Mouse (Mus musculus): ENCODE results near the gene Olfr625-ps1. TPM values are rescaled to one million over a fixed set of nuclear protein-coding genes. Genes with fewer than 3 reads are reported as not detected.
"Not testable (repeated sequence)": the region's sequence is repeated elsewhere in the genome, so short reads cannot be mapped to it uniquely, and the experiment has no call there.

Gene Olfr625-ps1
- not detected in 2 replicates for polyA plus RNA-seq (2016; fragmentation: Nextera tagmentation; extraction: Ambion mirVana)

- no peak within 1 kb of the TSS for H3K4me2 ChIP-seq
- no peak for ATAC-seq (ENCODE audit: insufficient number of reproducible peaks, insufficient read depth, low FRiP score, low TSS enrichment, low read depth)
Observed at GRCm38 (mm10) chr7:103682420-103682819, at the start of gene Olfr625-ps1. Gene Olfr625-ps1 (plus strand): TSS chr7:103682720.

GRCm38 (mm10) chr7:103636795-103637194 is 45.7 kb upstream of the Olfr625-ps1 start:
- Histone ChIP-seq H3K4me1 (replicated peaks) (no peaks in the 10 kb centered on the region), H3K36me3 (no peaks in the 10 kb centered on the region), H3K4me2 (no peak overlapping the region), H3K9ac (replicated peaks) (no peak overlapping the region), H3K27me3 (no peaks in the 10 kb centered on the region), H3K4me3 (replicated peaks) (no peak overlapping the region), H3K27ac (no peak overlapping the region), H3K9me3 (no peaks in the 10 kb centered on the region)
- no peak for ATAC-seq (ENCODE audit: insufficient number of reproducible peaks, insufficient read depth, low FRiP score, low TSS enrichment, low read depth)

More at GRCm38 (mm10) chr7:103682420-103682819, at the start of gene Olfr625-ps1:
- no peak within 1 kb of the TSS for H3K4me3 ChIP-seq (replicated peaks)
- no peaks in the 10 kb centered on the region for H3K4me1 ChIP-seq (replicated peaks)
- 0 out of 2 replicates have a peak, but pooled peaks cover 4% of the 10 kb centered on the region for H3K9me3 ChIP-seq
- H3K9ac ChIP-seq (replicated peaks) = no peak within 1 kb of the TSS
- H3K27ac ChIP-seq = no peak within 1 kb of the TSS
- no peaks in the 10 kb centered on the region for H3K27me3 ChIP-seq
- H3K36me3 ChIP-seq = no peaks in the 10 kb centered on the region

DNA sequence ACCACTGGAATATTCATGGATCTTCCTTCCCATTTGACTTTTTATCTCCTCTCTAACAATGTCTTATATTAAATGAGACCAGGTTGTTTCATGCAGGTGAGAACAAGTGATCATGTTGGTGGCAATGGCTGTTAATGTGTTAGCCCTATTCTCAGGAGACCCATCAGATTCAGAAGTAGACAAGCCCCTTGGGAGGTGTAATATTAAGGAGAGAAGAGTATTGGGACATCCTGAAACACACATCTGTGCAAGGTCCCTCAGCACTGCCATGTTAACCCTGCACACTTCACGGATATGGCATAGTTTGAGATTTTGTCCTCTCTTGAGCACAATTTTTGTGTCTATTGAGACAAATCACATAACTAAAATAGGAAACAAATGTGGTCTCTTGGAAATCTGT is 39.9 kb upstream of the Olfr625-ps1 start, which contains the start of gene Olfr622:
Gene Olfr622 (minus strand): TSS at position 101 of the 400 bp plus-strand sequence.
- no peak within 1 kb of the TSS for H3K27ac ChIP-seq
- H3K36me3 ChIP-seq = no peaks in the 10 kb centered on the region
- no peak within 1 kb of the TSS for H3K4me3 ChIP-seq (replicated peaks)
- no peaks in the 10 kb centered on the region for H3K4me1 ChIP-seq (replicated peaks)
- H3K27me3 ChIP-seq = no peaks in the 10 kb centered on the region
- whole genome bisulfite sequencing = 89% methylated on average over 1 of the region's 1 CpGs
- no peaks in the 10 kb centered on the region for H3K9me3 ChIP-seq
- no peak within 1 kb of the TSS for H3K9ac ChIP-seq (replicated peaks)
- no peak for ATAC-seq (ENCODE audit: insufficient number of reproducible peaks, insufficient read depth, low FRiP score, low TSS enrichment, low read depth)
- no peak within 1 kb of the TSS for H3K4me2 ChIP-seq

GRCm38 (mm10) chr7:103644070-103644469 is 38.5 kb upstream of the Olfr625-ps1 start:
- Histone ChIP-seq H3K27ac (no peak overlapping the region), H3K27me3 (no peaks in the 10 kb centered on the region), H3K36me3 (no peaks in the 10 kb centered on the region), H3K4me1 (replicated peaks) (no peaks in the 10 kb centered on the region), H3K4me3 (replicated peaks) (no peak overlapping the region), H3K9ac (replicated peaks) (no peak overlapping the region), H3K4me2 (no peak overlapping the region), H3K9me3 (no peaks in the 10 kb centered on the region)
- 81% methylated on average over 4 of the region's 4 CpGs for WGBS
- no peak for ATAC-seq (ENCODE audit: insufficient number of reproducible peaks, insufficient read depth, low FRiP score, low TSS enrichment, low read depth)

GRCm38 (mm10) chr7:103663598-103663997 is 18.9 kb upstream of the Olfr625-ps1 start, which contains the start of gene Olfr623:
Gene Olfr623 (minus strand): TSS chr7:103663698.
- Histone ChIP-seq H3K27ac (no peak within 1 kb of the TSS), H3K27me3 (no peaks in the 10 kb centered on the region), H3K4me2 (no peak within 1 kb of the TSS), H3K9me3 (no peaks in the 10 kb centered on the region; the same call in 1 of the 2 replicates), H3K36me3 (no peaks in the 10 kb centered on the region), H3K4me3 (replicated peaks) (no peak within 1 kb of the TSS), H3K9ac (replicated peaks) (no peak within 1 kb of the TSS), H3K4me1 (replicated peaks) (no peaks in the 10 kb centered on the region)
- no peak for ATAC-seq (ENCODE audit: insufficient number of reproducible peaks, insufficient read depth, low FRiP score, low TSS enrichment, low read depth)

DNA sequence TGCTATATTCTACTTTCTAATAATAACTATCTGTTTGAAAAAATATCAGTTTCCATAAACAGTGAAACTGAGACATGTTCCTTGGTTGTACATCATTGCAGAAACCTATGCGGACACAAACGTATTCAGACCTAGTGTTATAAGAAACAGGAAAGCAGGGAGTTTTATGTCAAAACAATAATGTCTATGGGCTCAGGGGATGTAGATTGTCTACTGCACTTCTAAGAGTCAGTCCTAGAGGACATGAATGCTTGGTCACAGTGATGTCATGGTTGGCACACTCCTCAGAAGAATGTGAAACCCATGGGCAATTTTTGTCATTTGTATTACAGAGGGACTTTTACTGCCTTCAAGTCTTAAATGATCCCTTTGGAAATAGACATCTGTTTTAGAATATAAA is 11.4 kb upstream of the Olfr625-ps1 start, which contains the start of gene Olfr624:
Gene Olfr624 (minus strand): TSS at position 101 of the 400 bp plus-strand sequence.
- no peak within 1 kb of the TSS for H3K4me2 ChIP-seq
- H3K4me3 ChIP-seq (replicated peaks) = no peak within 1 kb of the TSS
- H3K9me3 ChIP-seq = no peaks in the 10 kb centered on the region
- no peak within 1 kb of the TSS for H3K27ac ChIP-seq
- H3K4me1 ChIP-seq (replicated peaks) = no peaks in the 10 kb centered on the region
- H3K27me3 ChIP-seq = no peaks in the 10 kb centered on the region
- no peak within 1 kb of the TSS for H3K9ac ChIP-seq (replicated peaks)
- WGBS = 99% methylated on average over 2 of the region's 2 CpGs
- no peak for ATAC-seq (ENCODE audit: insufficient number of reproducible peaks, insufficient read depth, low FRiP score, low TSS enrichment, low read depth)
- no peaks in the 10 kb centered on the region for H3K36me3 ChIP-seq

DNA sequence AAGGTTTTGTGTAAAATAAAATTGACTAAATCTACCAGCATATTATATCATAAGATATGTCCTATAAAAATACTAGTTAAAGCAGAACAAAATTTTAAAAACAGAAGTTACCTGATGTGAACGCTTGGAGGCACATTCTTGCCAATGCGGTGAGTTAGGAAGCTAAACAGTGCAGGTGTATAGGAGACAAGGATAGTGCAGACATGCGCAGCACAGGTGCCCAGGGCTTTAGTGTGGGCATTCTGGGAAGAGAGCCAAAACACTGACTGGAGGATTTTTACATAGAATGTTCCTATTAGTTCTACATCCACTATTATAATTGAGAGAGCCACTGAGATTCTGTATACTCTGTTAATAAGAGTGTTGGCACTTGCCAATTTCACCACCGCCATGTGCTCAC is 16.9 kb downstream of the Olfr625-ps1 start:
- no peak for ATAC-seq (ENCODE audit: insufficient number of reproducible peaks, insufficient read depth, low FRiP score, low TSS enrichment, low read depth)
- no peak overlapping the region for H3K4me3 ChIP-seq (replicated peaks)
- no peak overlapping the region for H3K4me2 ChIP-seq
- no peak overlapping the region for H3K27ac ChIP-seq
- H3K36me3 ChIP-seq = no peaks in the 10 kb centered on the region
- H3K9me3 ChIP-seq = no peaks in the 10 kb centered on the region
- H3K9ac ChIP-seq (replicated peaks) = no peak overlapping the region
- no peaks in the 10 kb centered on the region for H3K27me3 ChIP-seq
- no peaks in the 10 kb centered on the region for H3K4me1 ChIP-seq (replicated peaks)
- WGBS = 88% methylated on average over 4 of the region's 4 CpGs

DNA sequence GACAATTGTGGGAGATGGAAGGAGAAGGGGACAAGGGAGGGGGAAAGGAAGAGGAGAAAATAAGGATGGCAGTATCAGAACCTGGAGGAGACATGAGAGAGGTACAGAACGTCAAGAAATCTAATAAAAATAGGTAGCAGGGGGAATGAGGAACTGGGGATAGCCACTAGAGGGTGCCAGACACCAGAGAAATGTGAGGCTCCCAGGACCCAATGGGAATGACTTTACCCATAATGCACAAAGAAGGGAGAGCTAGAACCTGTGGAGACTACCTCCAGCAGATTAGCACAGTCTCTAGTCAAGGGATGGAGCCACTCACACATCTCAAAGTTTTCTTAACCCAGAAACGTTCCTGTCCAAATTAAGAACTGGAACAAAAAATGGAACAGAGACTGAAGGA is 29.5 kb downstream of the Olfr625-ps1 start:
- Histone ChIP-seq H3K9ac (replicated peaks) (no peak overlapping the region), H3K27ac (no peak overlapping the region), H3K27me3 (no peaks in the 10 kb centered on the region), H3K4me3 (replicated peaks) (no peak overlapping the region), H3K4me1 (replicated peaks) (no peaks in the 10 kb centered on the region), H3K4me2 (no peak overlapping the region), H3K9me3 (no peaks in the 10 kb centered on the region), H3K36me3 (no peaks in the 10 kb centered on the region)
- 27% methylated on average over 2 of the region's 2 CpGs for WGBS
- no peak for ATAC-seq (ENCODE audit: insufficient number of reproducible peaks, insufficient read depth, low FRiP score, low TSS enrichment, low read depth)

GRCm38 (mm10) chr7:103714371-103714770 is 31.9 kb downstream of the Olfr625-ps1 start, which contains the start of gene Olfr243:
Gene Olfr243 (plus strand): TSS chr7:103714671.
- no peak for ATAC-seq (ENCODE audit: insufficient number of reproducible peaks, insufficient read depth, low FRiP score, low TSS enrichment, low read depth)
- no peaks in the 10 kb centered on the region for H3K9me3 ChIP-seq
- H3K4me3 ChIP-seq (replicated peaks) = no peak within 1 kb of the TSS
- H3K4me1 ChIP-seq (replicated peaks) = no peaks in the 10 kb centered on the region
- H3K4me2 ChIP-seq = no peak within 1 kb of the TSS
- H3K27me3 ChIP-seq = no peaks in the 10 kb centered on the region
- no peaks in the 10 kb centered on the region for H3K36me3 ChIP-seq
- no peak within 1 kb of the TSS for H3K27ac ChIP-seq
- no peak within 1 kb of the TSS for H3K9ac ChIP-seq (replicated peaks)

GRCm38 (mm10) chr7:103716398-103716797 is 33.9 kb downstream of the Olfr625-ps1 start:
- H3K36me3 ChIP-seq; H3K27ac ChIP-seq; H3K9me3 ChIP-seq; H3K4me3 ChIP-seq (replicated peaks); ATAC-seq (ENCODE audit: insufficient number of reproducible peaks, insufficient read depth, low FRiP score, low TSS enrichment, low read depth); H3K4me1 ChIP-seq (replicated peaks); H3K27me3 ChIP-seq; H3K9ac ChIP-seq (replicated peaks); H3K4me2 ChIP-seq: not testable (repeated sequence)
- 89% methylated on average over 1 of the region's 1 CpGs for WGBS

DNA sequence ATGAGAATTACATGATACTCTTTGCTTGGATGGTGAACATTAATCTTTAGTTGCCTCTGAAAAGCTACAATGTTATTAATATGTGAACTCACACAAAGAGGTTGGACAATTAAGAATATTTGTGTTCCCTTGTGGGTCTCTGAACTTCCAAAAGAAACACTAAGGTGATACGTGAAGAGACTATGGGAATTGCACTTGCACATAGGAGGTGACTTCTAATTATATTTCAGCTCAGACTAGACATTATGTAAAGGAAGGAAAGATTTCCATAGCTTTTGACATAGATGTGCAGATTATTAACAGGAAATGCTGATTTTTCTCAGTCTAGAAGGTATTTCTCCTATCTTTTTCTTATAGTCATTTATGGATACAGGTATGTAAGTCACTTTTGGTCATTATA is 47.6 kb downstream of the Olfr625-ps1 start, which contains the start of gene Olfr628:
Gene Olfr628 (plus strand): TSS at position 301 of the 400 bp plus-strand sequence.
- H3K36me3 ChIP-seq = no peaks in the 10 kb centered on the region
- no peak within 1 kb of the TSS for H3K4me2 ChIP-seq
- no peak for ATAC-seq (ENCODE audit: insufficient number of reproducible peaks, insufficient read depth, low FRiP score, low TSS enrichment, low read depth)
- no peaks in the 10 kb centered on the region for H3K9me3 ChIP-seq
- no peak within 1 kb of the TSS for H3K27ac ChIP-seq
- no peaks in the 10 kb centered on the region for H3K27me3 ChIP-seq
- H3K4me3 ChIP-seq (replicated peaks) = no peak within 1 kb of the TSS
- no peak within 1 kb of the TSS for H3K9ac ChIP-seq (replicated peaks)
- H3K4me1 ChIP-seq (replicated peaks) = no peaks in the 10 kb centered on the region
- WGBS = 92% methylated on average over 1 of the region's 1 CpGs

Data from limb, embryonic 12.5 days (tissue).